Mouse (Mus musculus) ES-E14 (cell line): Measurements from ENCODE around the gene Fbxo47. TPM values are rescaled to one million over a fixed set of nuclear protein-coding genes. Genes with fewer than 3 reads are reported as not detected.
A peak's percentile ranks its signal among the peaks of the same experiment; 100 is the strongest.

ENCODE experiments used
- DNase-seq: peaks from one replicate; pipeline ENCODE4 v3.0.0-alpha.2; 2013; ENCODE audit warnings: low read depth, low spot score
- H3K27ac ChIP-seq: 2 replicates; pipeline ENCODE4 v1.5.1; 2012; ENCODE audit warnings: low read depth, mild to moderate bottlenecking, low read length, moderate library complexity, mixed read lengths; ENCODE audit not compliant: poor library complexity, insufficient read depth, severe bottlenecking
- H3K36me3 ChIP-seq: 2 replicates; pipeline ENCODE4 v1.6.1; 2012; ENCODE audit warnings: mild to moderate bottlenecking, low read length, moderate library complexity, mixed read lengths; ENCODE audit not compliant: control insufficient read depth, poor library complexity, insufficient read depth, severe bottlenecking
- H3K4me1 ChIP-seq, 2 experiments: fragments of 150-350 bp in 1 of 2; sonication (generic) in 1 of 2; 2 replicates each; pipeline ENCODE4 v1.6.1; 2012; ENCODE audit warnings: low read length in 2 of 2, mild to moderate bottlenecking in 1 of 2, mixed read lengths in 1 of 2; ENCODE audit not compliant: control insufficient read depth in 2 of 2, insufficient read depth in 2 of 2, poor library complexity in 1 of 2
- H3K4me3 ChIP-seq, 2 experiments: fragments of 150-350 bp in 1 of 2; sonication (generic) in 1 of 2; 2 replicates each; pipeline ENCODE4 v1.5.1; 2012; ENCODE audit warnings: low read length in 2 of 2, low read depth in 1 of 2, mild to moderate bottlenecking in 1 of 2, mixed read lengths in 1 of 2; ENCODE audit not compliant: insufficient read depth in 1 of 2, poor library complexity in 1 of 2, severe bottlenecking in 1 of 2
- H3K9ac ChIP-seq: 2 replicates; pipeline ENCODE4 v1.6.1; 2012; ENCODE audit warnings: low read depth, mild to moderate bottlenecking, low read length, mixed read lengths; ENCODE audit not compliant: poor library complexity, insufficient read depth, severe bottlenecking
- H3K9me3 ChIP-seq: fragments of 150-350 bp; sonication (generic); 2 replicates; pipeline ENCODE4 v1.6.1; 2012; ENCODE audit warnings: low read depth, mild to moderate bottlenecking, low read length; ENCODE audit not compliant: control insufficient read depth, insufficient read depth
- CHD2 ChIP-seq: IDR thresholded peaks from 2 replicates; pipeline ENCODE4 v1.6.1; 2014; ENCODE audit warnings: mild to moderate bottlenecking, low read depth, low read length, inconsistent platforms
- HCFC1 ChIP-seq: IDR thresholded peaks from 2 replicates; pipeline ENCODE4 v1.6.1; 2012; ENCODE audit warnings: low read length, inconsistent platforms, borderline replicate concordance; ENCODE audit not compliant: insufficient read depth
- MAFK ChIP-seq: IDR thresholded peaks from 2 replicates; pipeline ENCODE4 v1.6.1; 2014; ENCODE audit warnings: mild to moderate bottlenecking, low read depth, low read length, inconsistent platforms; ENCODE audit not compliant: insufficient read depth
- ZC3H11A ChIP-seq: IDR thresholded peaks from 2 replicates; pipeline ENCODE4 v1.6.1; 2012; ENCODE audit warnings: low read depth, mild to moderate bottlenecking, inconsistent platforms, low read length, borderline replicate concordance
- ZNF384 ChIP-seq: IDR thresholded peaks from 2 replicates; pipeline ENCODE4 v1.6.1; 2012; ENCODE audit warnings: low read depth, low read length, inconsistent platforms
- in situ Hi-C, 2 experiments: fragments of 600-800 bp; cut with MboI; formaldehyde crosslinking; loops; one replicate each; pipeline ENCODE4 v1.15.1; 2025; ENCODE audit warnings: low sequenced_read_pairs in 2 of 2, inconsistent platforms in 1 of 2; ENCODE audit not compliant: unreplicated experiment in 2 of 2
- total RNA-seq: library from RNA; depleted of rRNA; stranded (reverse); fragments of 300-350 nt; gene quantifications from 2 replicates; pipeline ENCODE4 v1.2.3, GENCODE M21; 2012

Gene Fbxo47
- total RNA-seq, 1 experiment = 4.1 TPM

- Histone ChIP-seq H3K36me3 (peaks cover 64% of the 10 kb centered on the region), H3K9ac (no peak overlapping the region), H3K4me3 (no peak overlapping the region), H3K27ac (no peak overlapping the region), H3K4me1 (peaks cover 10 to 71% of the 10 kb centered on the region in 2 experiments), H3K9me3 (no peaks in the 10 kb centered on the region)
- in situ Hi-C loops = no loop called here
- no peak for TF ChIP-seq MAFK
- TF ChIP-seq HCFC1 = no peak
- TF ChIP-seq ZC3H11A = no peak
- no peak for DNase-seq
Measured at GRCm38 (mm10) chr11:97810970-97811369, 73.0 kb downstream of the Fbxo47 start.

GRCm38 (mm10) chr11:97810356-97810755 is 73.6 kb downstream of the Fbxo47 start:
- TF ChIP-seq ZNF384 = no peak
- TF ChIP-seq CHD2 = no peak
- no peak for TF ChIP-seq ZC3H11A
- no peak for TF ChIP-seq HCFC1
- no peak for TF ChIP-seq MAFK
- peaks cover 60% of the 10 kb centered on the region for H3K36me3 ChIP-seq
- in situ Hi-C loops = no loop called here
- H3K9me3 ChIP-seq = no peaks in the 10 kb centered on the region
- no peak overlapping the region for H3K4me3 ChIP-seq
- no peak for DNase-seq
- H3K4me1 ChIP-seq = peaks cover 11 to 72% of the 10 kb centered on the region in 2 experiments
- H3K27ac ChIP-seq = no peak overlapping the region
- no peak overlapping the region for H3K9ac ChIP-seq

GRCm38 (mm10) chr11:97809235-97810121 is 74.5 kb downstream of the Fbxo47 start:
- H3K4me3 ChIP-seq = no peak overlapping the region
- peaks cover 52% of the 10 kb centered on the region for H3K36me3 ChIP-seq
- H3K9me3 ChIP-seq = no peaks in the 10 kb centered on the region
- H3K4me1 ChIP-seq = peaks cover 12 to 70% of the 10 kb centered on the region in 2 experiments
- H3K27ac ChIP-seq = peak overlapping the region; percentile 84
- TF ChIP-seq CHD2 = no peak
- TF ChIP-seq ZC3H11A = no peak
- TF ChIP-seq ZNF384 = no peak
- TF ChIP-seq HCFC1 = no peak
- no peak for TF ChIP-seq MAFK
- in situ Hi-C loops = no loop called here
- no peak for DNase-seq
- peak overlapping the region; percentile 16; the same call in 1 of the 2 replicates for H3K9ac ChIP-seq

GRCm38 (mm10) chr11:97808621-97809234 is 75.2 kb downstream of the Fbxo47 start:
- H3K27ac ChIP-seq = peak overlapping the region; percentile 84
- H3K4me3 ChIP-seq = peak overlapping the region in 1 of 2 experiments; percentile 35; a peak in 2 of 4 replicates
- DNase-seq = no peak
- no peaks in the 10 kb centered on the region for H3K9me3 ChIP-seq
- no peak for TF ChIP-seq MAFK
- no peak for TF ChIP-seq CHD2
- no peak for TF ChIP-seq HCFC1
- TF ChIP-seq ZNF384 = no peak
- TF ChIP-seq ZC3H11A = no peak
- peak overlapping the region; percentile 16; the same call in 1 of the 2 replicates for H3K9ac ChIP-seq
- H3K36me3 ChIP-seq = peaks cover 46% of the 10 kb centered on the region
- H3K4me1 ChIP-seq = peaks cover 15 to 66% of the 10 kb centered on the region in 2 experiments
- in situ Hi-C loops = no loop called here
